Mouse (Mus musculus): ENCODE measurements around the gene Slc8a2. TPM values are rescaled to one million over a fixed set of nuclear protein-coding genes. Genes with fewer than 3 reads are reported as not detected.

The Slc8a2 gene
- polyA plus RNA-seq, 1 experiment from 2014 or later: not detected

DNA sequence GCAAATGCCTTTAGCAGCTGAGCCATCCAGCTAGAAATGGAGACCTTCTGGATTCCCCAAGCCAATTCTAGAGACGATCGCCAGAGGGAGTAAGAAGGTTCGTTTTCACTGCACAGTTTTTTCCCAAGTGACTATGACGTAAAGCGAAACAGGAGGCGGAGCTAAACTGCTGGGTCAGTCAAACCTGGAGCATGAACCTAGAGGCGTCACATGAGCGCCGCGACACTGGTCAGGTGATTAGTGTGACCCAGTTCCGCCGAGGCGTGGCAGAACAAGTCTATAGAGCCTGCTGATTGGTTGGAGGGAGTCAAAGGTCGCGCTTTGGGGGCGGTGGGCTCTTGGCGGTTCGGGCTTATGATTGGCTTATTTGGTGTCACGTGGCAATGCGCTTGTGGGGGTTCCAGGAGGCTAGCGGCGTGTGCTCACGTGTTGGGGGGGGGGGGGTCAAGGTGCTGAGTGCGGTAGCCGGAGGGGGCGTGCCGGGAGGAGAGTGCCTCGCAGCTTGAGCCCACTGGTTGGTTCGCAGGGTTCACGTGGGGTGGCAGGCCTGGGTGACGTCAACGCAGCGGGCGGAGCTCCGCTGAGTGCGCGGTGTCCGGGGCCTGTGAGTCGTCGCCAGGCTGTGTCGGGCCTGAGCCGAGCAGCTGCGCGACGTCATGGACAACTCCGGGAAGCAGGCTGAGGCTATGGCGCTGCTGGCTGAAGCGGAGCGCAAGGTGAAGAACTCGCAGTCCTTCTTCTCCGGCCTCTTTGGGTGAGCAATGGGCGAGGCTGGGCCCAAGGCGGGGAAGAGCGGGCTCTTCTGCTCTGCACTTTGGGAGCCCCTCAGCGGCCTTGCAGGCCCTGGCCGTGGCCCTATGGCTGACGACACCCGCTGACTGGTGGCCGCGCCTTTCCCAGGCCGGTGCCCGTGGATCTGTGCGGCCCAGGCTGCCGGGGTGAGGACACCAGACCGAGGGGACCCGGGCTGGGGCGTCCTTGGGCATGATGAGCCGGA is 31.3 kb upstream of the Slc8a2 start, which contains the start of gene Napa:
Gene Napa, plus strand, starts transcription at position 438 of the 997 bp plus-strand sequence.
- TF ChIP-seq CTCF (IDR thresholded peaks at IDR 0.05; ENCODE audit: low read depth) (peak; percentile 86), EP300 (IDR thresholded peaks at IDR 0.05; ENCODE audit: low read depth) (peak; percentile 63; the same call in 1 of the 2 replicates)
- under 1% methylated on average over 58 of the region's 68 CpGs for WGBS (ENCODE audit: insufficient replicate concordance)

DNA sequence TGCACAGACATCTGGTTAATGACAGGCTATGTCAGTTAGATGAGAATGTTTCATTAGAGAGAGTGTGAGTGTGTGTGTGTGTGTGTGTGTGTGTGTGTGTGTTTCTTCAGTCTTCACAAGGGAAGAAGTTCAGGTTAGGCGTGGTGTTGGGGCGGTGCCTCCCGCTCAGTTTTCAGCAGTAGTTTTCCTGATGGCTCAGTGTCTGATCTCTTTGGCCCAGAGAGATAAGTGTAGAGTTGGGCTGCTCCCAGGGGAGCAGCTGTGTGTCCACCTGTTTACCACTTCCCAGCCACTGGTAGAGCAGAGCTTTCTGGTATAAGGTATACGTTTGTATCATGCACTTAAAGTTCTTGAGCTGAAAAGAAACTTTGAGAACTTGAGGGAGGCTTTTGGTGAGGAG is 29.7 kb upstream of the Slc8a2 start:
- TF ChIP-seq CTCF (IDR thresholded peaks at IDR 0.05; ENCODE audit: low read depth) (no peak), EP300 (IDR thresholded peaks at IDR 0.05; ENCODE audit: low read depth) (no peak)
- WGBS (ENCODE audit: insufficient replicate concordance): 53% methylated on average over 4 of the region's 4 CpGs
- no peaks in the 10 kb centered on the region for H3K9me3 ChIP-seq (ENCODE audit: low read length)
- peak overlapping the region; percentile 98; the same call in 1 of the 2 replicates for H3K27ac ChIP-seq (ENCODE audit: low read depth)
- ATAC-seq (no peak), DNase-seq (peak; percentile 49)
- peak overlapping the region; percentile 94 for H3K4me2 ChIP-seq (ENCODE audit: low read depth, low read length)
- H3K9ac ChIP-seq (replicated peaks): peak overlapping the region; percentile 97
- H3K27me3 ChIP-seq (ENCODE audit: insufficient read depth, low read length): no peaks in the 10 kb centered on the region
- peak overlapping the region; percentile 90 for H3K4me3 ChIP-seq (ENCODE audit: low read depth, low read length)
- H3K36me3 ChIP-seq (replicated peaks; ENCODE audit: insufficient read depth, low read length): peaks cover 33% of the 10 kb centered on the region
- peaks cover 26% of the 10 kb centered on the region for H3K4me1 ChIP-seq (ENCODE audit: insufficient read depth)

More for the DNA sequence above, 31.3 kb upstream of the Slc8a2 start, which contains the start of gene Napa:
- Histone ChIP-seq H3K36me3 (replicated peaks; ENCODE audit: insufficient read depth, low read length) (peaks cover 18% of the 10 kb centered on the region), H3K27me3 (ENCODE audit: insufficient read depth, low read length) (no peaks in the 10 kb centered on the region), H3K4me2 (ENCODE audit: low read depth, low read length) (peak within 1 kb of the TSS; percentile 94), H3K4me3 (ENCODE audit: low read depth, low read length) (peak within 1 kb of the TSS; percentile 90), H3K27ac (ENCODE audit: low read depth) (peak within 1 kb of the TSS; percentile 98), H3K4me1 (ENCODE audit: insufficient read depth) (peaks cover 26% of the 10 kb centered on the region), H3K9ac (replicated peaks) (peak within 1 kb of the TSS; percentile 97), H3K9me3 (ENCODE audit: low read length) (no peaks in the 10 kb centered on the region)
- ATAC-seq (peak; percentile 96), DNase-seq (peak; percentile 99)

DNA sequence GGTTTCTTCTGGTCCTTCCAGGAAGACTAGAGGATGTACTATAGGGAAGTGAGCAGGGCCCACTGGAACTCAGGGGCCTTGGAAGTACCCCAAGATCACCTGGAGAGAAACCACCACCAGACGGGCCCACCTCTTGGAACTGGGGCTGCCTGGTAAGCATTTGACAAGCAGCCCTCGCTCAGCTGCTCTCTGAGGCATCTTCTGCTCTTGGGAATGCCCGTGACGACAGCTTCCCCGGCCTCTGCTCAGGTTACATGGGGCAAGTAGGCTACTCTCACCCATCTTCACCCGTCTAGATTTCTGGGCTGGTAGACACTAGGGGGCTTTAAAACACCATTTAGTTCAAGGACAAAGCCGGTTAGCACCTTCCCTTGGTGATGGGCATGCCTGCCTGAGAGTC is 28.5 kb upstream of the Slc8a2 start:
- DNase-seq (no peak), ATAC-seq (no peak)
- Histone ChIP-seq H3K36me3 (replicated peaks; ENCODE audit: insufficient read depth, low read length) (peaks cover 38% of the 10 kb centered on the region), H3K4me1 (ENCODE audit: insufficient read depth) (peaks cover 26% of the 10 kb centered on the region), H3K27ac (ENCODE audit: low read depth) (no peak overlapping the region), H3K4me3 (ENCODE audit: low read depth, low read length) (no peak overlapping the region), H3K27me3 (ENCODE audit: insufficient read depth, low read length) (no peaks in the 10 kb centered on the region), H3K4me2 (ENCODE audit: low read depth, low read length) (peak overlapping the region; percentile 94; the same call in 1 of the 2 replicates), H3K9ac (replicated peaks) (peak overlapping the region; percentile 97; the same call in 1 of the 2 replicates), H3K9me3 (ENCODE audit: low read length) (no peaks in the 10 kb centered on the region)
- 82% methylated on average over 7 of the region's 7 CpGs for WGBS (ENCODE audit: insufficient replicate concordance)
- no peak for TF ChIP-seq EP300 (IDR thresholded peaks at IDR 0.05; ENCODE audit: low read depth)

DNA sequence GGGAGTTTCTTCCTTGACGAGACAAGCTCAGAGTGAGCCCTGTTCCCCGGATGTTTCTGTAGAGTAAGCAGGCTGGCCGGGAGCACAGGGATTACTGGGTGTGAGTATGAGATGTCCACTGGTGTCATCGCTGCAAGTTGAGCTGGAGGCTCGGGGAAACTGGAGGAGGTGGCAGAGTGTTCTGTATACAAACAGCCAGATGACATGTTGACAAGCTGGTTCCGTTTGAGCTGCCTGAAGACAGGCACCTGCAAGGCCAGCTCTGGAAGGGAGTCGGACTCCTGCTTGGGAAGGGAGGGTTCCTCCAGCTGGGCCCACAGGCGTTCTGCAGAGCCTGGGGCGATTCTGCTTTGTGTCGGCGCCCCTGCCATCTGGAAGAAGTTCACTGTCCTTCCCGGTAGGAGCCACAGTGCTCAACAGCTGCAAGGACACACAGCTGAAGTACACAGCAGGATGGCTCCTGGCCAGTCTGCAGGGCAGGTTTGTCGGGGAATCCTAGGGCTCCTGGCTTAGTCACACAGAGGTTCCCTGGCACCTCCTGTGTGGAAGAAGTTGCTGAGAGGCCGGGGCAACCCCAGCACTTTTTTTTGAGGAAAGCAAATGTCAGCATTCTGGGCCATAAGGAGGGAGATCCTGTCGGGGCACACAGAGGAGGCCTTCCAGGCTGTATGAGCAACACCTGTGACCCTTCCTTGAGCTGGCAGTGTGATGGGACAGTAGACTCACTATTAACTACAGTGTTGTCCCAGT is 27.7 kb upstream of the Slc8a2 start:
- WGBS (ENCODE audit: insufficient replicate concordance): 83% methylated on average over 15 of the region's 15 CpGs
- Histone ChIP-seq H3K4me2 (ENCODE audit: low read depth, low read length) (no peak overlapping the region), H3K4me3 (ENCODE audit: low read depth, low read length) (no peak overlapping the region), H3K9me3 (ENCODE audit: low read length) (no peaks in the 10 kb centered on the region), H3K9ac (replicated peaks) (no peak overlapping the region), H3K4me1 (ENCODE audit: insufficient read depth) (peaks cover 26% of the 10 kb centered on the region), H3K27ac (ENCODE audit: low read depth) (no peak overlapping the region), H3K36me3 (replicated peaks; ENCODE audit: insufficient read depth, low read length) (peaks cover 38% of the 10 kb centered on the region), H3K27me3 (ENCODE audit: insufficient read depth, low read length) (no peaks in the 10 kb centered on the region)
- TF ChIP-seq CTCF (IDR thresholded peaks at IDR 0.05; ENCODE audit: low read depth) (no peak), EP300 (IDR thresholded peaks at IDR 0.05; ENCODE audit: low read depth) (no peak)
- DNase-seq: peak; percentile 12
- ATAC-seq: no peak

DNA sequence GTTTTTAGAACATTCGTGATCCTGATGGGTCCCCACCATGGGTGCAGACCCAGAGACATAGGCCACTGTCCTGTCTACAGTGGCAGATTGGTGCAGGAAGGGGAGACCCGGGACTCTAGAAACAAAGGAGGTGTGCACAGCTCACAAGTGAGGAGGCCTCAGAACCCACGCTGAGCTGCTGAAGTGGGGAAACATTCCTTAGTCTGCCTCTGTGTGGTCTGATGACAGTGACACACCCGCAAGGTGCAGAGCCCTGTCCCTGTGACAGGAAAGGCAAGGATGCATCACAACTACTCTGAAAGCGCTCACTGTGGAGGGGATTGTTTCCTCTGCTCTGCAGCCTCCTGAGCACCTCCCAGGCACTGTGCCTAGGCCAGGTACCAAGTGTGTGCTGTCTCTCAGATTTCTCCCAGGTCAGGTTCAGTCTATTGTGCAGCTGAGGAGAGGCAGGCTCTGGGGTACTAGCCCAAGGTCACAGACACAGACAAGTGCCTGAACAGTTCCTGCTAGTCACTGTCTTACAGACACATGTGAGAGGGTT is 26.9 kb upstream of the Slc8a2 start:
- no peak for DNase-seq
- 90% methylated on average over 5 of the region's 5 CpGs for WGBS (ENCODE audit: insufficient replicate concordance)
- Histone ChIP-seq H3K9me3 (ENCODE audit: low read length) (no peaks in the 10 kb centered on the region), H3K4me2 (ENCODE audit: low read depth, low read length) (no peak overlapping the region), H3K27me3 (ENCODE audit: insufficient read depth, low read length) (no peaks in the 10 kb centered on the region), H3K4me1 (ENCODE audit: insufficient read depth) (peaks cover 21% of the 10 kb centered on the region), H3K27ac (ENCODE audit: low read depth) (no peak overlapping the region), H3K36me3 (replicated peaks; ENCODE audit: insufficient read depth, low read length) (peaks cover 44% of the 10 kb centered on the region), H3K4me3 (ENCODE audit: low read depth, low read length) (no peak overlapping the region), H3K9ac (replicated peaks) (no peak overlapping the region)
- TF ChIP-seq CTCF (IDR thresholded peaks at IDR 0.05; ENCODE audit: low read depth) (no peak), EP300 (IDR thresholded peaks at IDR 0.05; ENCODE audit: low read depth) (no peak)
- no peak for ATAC-seq

All from liver, postnatal 0 days (tissue).